Mouse (Mus musculus) regulatory T cell (primary cell): ENCODE results near the gene Bicra.

Experiments used
- in situ Hi-C: fragments of 300-600 bp; cut with MboI, MseI; formaldehyde crosslinking; loops from one replicate; pipeline ENCODE4 v1.15.1; 2025; ENCODE audit warnings: high pct_unique_total_duplicates

The Bicra gene

DNA sequence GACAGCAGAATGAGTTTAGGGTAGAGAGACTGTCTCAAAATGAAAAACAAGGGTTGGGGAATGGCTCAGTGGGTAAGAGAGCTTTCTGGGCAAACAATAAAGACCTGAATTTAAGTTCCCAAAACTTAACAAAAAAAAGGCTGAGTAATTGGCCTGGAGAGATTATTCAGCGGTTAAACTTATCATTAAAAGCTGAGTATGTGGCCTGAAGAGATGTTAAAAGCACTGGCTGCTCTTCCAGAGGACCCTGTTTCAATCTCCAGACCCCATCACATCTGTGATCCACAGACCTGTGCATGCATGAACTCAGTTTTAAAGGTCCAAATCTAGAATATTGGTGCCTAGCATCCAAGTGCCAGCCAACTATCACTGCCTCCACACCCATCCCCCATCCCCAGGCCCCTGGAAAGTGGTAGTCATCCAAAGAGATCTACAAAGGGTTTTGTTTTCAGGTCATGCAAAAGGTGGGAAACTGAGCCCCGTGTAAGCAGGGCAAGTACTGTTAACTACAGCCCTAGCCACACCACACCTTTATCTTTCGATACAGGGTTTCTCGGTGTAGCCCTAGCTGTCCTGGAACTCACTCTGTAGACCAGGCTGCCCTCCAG, 100.0 kb downstream of the Bicra start:
- in situ Hi-C loops = no loop called here

DNA sequence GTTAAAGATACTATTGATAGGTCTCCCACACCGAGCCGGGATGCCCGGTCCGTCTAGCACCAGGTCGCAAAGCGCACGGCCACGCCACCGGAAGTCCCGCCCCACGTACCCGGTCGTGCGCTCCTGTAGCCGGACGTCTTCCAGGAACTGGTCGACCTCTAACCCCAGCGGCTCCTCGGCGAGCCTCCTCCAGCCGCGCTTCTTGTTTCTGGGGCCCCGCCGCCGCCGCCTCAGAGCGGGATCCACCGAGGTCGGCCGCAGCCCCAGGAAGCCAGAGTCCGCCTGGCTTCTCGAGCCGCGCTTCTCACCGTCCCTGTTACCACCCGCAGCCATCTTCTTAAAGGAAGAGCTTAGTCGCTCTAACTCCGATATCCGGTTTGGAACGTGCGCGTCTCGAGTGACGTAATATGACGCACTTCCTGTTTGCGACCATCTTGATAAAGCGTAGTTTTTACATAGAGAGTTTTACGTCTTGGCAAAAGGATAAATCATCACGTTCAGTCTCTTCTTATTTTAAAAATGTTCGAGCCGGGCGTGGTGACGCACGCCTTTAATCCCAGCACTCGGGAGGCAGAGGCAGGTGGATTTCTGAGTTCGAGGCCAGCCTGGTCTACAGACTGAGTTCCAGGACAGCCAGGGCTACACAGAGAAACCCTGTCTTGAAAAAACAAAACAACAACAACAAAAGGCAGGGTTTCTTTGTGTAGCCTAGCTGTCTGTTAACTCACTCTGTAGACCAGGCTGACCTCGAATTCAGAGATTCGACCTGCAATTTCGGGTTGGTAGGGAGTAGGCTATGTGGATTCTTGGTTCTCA, 101.8 kb downstream of the Bicra start, which contains the start of gene Nop53:
Gene Nop53, minus strand, starts transcription at position 354 of the 816 bp plus-strand sequence.
- in situ Hi-C loops = no loop called here

DNA sequence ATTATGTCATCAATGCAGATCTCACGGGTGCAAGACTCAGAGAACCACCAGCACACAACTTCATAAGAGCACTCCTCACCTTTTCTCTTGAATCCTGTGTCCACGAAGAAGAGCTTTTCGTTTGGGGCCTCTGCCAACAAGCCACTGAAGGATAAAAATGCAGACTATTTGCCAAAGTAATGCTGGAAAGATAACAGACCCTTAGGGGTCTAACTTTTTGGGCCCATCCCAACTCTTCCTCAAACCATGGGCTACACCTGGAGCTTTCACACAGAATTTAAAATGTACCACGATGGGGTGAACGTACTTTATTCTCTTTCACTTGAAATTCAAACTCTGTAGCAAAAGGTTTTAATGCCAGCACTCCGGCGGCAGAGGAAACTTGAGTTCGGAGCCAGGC, 102.5 kb downstream of the Bicra start:
- in situ Hi-C loops = no loop called here

DNA sequence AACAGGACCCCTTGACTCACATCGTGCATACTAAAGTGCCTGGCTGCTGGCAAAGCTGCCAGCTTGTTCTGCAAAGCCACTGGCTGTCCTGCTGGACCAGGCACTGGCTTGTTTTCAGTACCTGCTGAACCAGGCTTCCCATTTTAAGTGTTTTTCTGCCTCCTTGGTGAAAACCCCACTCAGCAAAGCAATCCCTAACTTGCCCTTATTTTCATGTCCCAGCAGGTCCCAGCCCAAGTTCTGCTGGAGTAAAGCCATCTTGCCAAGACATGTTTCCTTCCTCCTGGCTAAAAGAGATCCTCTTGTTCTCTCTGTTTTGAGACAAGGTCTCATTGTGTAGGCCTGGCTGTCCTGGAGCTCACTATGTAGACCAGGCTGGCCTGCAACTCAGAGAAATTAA, 103.4 kb downstream of the Bicra start:
- in situ Hi-C loops = no loop called here

DNA sequence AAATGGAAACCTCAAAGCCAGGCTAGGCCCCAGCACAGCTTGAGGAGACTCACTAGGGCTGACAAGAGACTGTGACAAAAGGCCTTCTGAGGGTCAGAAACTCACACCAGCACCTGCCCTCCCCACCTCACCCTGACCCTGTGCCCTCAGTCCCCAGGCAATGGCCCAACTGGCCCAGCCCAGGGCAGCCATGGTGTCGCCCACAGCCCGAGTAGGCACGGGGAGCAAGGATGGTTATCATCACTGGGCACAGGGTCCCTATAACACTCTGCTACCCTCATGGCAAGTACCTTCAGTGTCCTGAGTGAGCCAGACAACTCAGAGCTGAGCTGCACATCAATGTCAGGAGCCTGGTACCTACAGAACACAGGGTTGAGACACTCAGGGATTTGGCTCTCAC, 109.1 kb downstream of the Bicra start:
- in situ Hi-C loops = no loop called here

DNA sequence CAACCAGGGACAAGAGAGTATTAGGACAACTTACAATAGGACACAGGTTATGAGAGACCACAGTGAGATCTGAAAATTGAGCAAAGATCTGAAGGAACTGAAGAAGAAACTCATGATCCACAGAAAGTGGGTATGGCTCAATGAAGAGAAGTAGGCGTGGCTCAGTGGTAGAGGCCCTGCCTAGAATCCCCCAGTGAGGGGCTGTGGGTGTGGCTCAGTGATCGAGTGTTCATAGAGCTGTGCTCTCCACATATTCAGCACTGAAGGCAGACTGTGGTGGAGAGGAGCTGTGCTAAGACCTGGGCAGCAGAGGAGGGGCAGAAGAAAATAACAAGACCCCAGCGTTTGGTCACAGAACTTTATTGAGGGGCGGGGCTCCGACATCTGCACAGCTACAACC, 110.2 kb downstream of the Bicra start:
- in situ Hi-C loops = no loop called here

DNA sequence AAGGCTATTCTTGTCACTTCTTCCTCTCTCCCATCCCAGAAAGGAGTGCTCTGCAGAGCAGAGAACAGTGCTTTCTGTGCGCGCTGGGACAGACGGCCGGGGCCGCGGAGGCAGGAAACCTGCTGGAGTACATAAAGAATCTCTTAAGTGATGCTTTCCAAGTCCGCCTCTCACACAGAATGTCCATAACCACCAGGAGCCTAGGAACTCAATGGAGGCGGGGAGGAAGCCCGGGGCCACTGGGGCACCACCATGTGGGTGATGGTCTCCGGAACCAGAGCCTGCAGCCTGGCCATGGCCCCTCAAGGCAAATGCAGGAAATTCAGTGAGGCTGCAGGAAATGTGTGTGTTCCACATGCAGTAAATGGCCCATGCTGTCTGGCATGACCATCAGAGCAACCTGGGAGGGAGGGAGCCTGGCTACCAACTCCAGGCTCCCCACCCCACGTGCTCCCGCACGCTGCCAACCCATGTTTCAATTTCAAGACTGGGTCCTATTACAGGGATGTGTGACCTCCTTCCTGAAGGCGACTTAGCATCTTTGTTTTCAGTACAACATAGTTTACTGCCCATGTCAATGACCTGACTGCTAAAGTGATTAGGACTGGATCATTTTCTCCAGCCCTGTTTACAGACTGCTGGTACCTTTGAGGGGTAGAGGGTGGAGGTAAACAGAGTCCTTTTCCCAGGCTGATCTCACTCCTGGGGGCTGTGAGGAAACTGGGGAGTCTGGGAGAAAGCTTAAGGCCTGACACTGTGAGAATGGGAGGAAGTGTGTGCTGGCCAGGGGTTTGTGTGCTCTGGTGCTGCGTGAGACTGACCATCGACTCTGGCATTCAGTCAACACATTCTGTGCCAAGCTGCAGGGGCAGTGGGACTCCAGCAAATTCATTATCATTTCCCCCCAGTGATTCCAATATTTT, 114.0 kb downstream of the Bicra start:
- in situ Hi-C loops = no loop called here

DNA sequence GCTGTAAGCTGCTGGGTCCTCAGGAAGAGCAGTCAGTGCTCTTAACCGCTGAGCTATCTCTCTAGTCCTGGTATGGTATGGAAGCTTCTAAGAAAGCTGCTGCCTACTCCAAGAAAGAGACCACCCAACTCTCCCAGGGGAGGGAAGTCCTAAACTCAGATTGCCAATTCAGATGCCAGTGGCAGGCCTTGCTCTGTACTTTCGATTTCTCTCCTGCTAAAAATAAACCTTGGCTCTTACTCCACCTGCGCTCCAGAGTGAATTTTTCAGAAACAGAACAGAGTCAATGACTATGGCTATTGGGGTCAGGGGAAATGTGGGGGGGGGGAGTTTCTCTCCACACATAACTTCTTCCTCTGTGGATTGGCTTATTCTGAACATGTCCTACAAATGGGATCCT, 116.1 kb downstream of the Bicra start:
- in situ Hi-C loops = no loop called here

DNA sequence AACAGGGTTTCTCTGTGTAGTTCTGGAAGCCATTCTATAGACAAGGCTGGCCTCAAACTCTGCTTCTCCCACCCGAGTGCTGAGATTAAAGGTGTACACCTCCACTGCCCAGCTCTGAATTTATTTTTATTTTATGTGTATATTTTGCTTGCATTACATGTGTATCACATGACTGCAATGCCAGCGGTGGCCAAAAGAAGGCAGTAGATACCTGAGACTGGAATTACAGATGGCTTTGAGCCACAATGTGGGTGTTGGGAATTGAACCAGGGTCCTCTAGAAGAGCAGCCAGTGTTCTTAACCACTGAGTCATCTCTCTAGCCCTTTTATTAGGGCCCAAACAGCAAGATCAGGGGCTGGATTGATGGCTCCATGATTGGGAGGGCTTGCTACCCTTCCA, 117.2 kb downstream of the Bicra start:
- in situ Hi-C loops = no loop called here

DNA sequence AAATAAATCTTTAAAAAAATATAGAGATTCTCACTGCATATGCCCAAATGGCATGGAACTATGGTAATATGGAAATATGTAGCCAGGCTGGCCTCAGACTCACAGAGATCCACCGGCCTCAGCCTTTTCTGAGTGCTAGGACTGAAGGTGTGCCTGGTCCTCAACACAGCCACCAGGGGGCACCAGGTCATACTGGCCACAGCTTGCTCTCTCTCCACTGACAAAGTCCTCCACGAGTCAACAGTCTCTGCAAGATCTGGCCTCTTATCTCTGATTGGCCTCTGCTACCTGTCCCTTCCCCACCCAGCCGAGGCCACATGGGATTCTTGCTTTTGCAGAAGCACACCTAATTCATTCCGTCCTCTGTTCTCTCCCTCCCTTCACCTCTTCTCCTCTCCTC, 117.8 kb downstream of the Bicra start:
- in situ Hi-C loops = no loop called here

DNA sequence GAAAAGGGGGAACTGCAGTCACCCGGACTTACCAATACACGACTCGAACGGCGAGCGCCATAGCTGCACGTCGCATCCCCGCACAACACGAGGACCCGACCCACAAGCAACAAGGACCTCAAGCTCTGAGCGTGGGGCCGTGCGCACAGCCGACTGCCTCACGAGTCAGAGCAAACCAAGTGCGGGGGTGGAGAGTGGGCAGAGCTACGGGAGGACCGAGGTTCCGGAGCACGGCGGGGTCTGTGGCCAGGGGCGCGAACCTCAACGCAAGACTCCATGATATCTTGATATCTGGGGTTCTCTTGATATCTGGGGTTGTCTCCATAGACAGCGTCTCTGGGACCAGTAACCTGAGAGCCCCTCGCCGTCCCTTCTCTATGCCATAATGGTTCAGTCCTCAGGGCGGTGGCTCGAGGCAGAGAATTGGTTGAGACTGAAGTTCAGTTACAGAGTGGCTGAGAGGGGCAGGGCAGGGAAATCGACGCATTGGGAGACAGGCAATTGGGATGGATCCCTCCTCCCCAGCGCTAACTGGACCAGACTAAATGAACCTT, 125.4 kb downstream of the Bicra start, which contains the start of gene Selenow:
Gene Selenow, minus strand, starts transcription at position 183 of the 554 bp plus-strand sequence.
- in situ Hi-C loops = no loop called here

DNA sequence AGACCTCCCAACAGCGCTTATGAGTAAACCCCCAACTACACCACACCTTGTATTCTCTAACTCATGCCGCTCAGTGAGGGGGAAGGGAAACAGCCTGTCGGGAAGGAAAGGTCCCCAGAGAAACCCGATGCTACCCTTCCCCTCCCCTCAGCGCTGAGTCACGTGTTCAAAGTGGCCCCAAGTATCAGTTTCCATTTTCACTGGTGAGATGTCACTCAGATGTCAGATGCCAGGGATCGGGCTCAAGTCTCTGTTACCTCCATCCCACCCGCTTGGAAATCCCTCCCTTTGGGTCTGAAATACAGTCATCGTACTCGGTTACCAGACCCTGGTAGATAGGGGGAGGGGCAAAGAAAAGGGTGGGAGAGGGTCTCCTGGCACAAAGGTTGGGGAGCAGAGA, 125.9 kb downstream of the Bicra start:
- in situ Hi-C loops = no loop called here
